Mouse (Mus musculus) right cerebral cortex, postnatal 25 days (tissue): ENCODE measurements around the gene Hoxc6.

Experiments
- DNase-seq: peaks from one replicate; pipeline ENCODE4 v3.0.0; 2022

The Hoxc6 gene

GRCm38 (mm10) chr15:103014166-103015008 lies 16.3 kb downstream of the Hoxc6 start:
- no peak for DNase-seq

GRCm38 (mm10) chr15:103015009-103015399 lies 16.9 kb downstream of the Hoxc6 start:
- no peak for DNase-seq

- DNase-seq = no peak
Observed at GRCm38 (mm10) chr15:103015406-103016166, 17.5 kb downstream of the Hoxc6 start.

DNA sequence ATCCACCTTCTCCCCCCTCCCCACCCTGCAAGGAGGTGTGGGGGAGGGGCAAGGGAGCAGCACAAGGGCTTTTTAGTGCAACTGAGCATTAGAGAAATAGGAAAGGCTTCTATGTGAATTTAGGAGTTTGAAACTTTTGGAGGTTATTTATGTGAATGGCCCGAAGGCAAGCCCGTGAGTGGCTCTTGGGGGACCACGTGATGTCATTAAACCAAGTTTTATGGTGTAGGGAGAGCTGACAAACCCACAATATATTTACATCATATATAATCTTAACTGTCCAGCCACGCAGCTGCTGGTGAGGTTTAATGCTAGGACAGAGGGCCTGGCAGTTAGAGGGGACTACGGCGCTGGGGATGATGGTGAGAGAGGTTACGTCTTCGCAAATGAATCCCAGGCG lies 20.6 kb downstream of the Hoxc6 start, which contains the start of gene Hoxc4:
Gene Hoxc4 (plus strand): TSS at position 299 of the 400 bp plus-strand sequence.
- DNase-seq = no peak

GRCm38 (mm10) chr15:103020899-103021418 lies 22.9 kb downstream of the Hoxc6 start:
- DNase-seq = no peak

- no peak for DNase-seq
Observed at GRCm38 (mm10) chr15:103021544-103021943, 23.5 kb downstream of the Hoxc6 start.

- DNase-seq = no peak
Observed at GRCm38 (mm10) chr15:103024131-103024530, 26.1 kb downstream of the Hoxc6 start.

DNA sequence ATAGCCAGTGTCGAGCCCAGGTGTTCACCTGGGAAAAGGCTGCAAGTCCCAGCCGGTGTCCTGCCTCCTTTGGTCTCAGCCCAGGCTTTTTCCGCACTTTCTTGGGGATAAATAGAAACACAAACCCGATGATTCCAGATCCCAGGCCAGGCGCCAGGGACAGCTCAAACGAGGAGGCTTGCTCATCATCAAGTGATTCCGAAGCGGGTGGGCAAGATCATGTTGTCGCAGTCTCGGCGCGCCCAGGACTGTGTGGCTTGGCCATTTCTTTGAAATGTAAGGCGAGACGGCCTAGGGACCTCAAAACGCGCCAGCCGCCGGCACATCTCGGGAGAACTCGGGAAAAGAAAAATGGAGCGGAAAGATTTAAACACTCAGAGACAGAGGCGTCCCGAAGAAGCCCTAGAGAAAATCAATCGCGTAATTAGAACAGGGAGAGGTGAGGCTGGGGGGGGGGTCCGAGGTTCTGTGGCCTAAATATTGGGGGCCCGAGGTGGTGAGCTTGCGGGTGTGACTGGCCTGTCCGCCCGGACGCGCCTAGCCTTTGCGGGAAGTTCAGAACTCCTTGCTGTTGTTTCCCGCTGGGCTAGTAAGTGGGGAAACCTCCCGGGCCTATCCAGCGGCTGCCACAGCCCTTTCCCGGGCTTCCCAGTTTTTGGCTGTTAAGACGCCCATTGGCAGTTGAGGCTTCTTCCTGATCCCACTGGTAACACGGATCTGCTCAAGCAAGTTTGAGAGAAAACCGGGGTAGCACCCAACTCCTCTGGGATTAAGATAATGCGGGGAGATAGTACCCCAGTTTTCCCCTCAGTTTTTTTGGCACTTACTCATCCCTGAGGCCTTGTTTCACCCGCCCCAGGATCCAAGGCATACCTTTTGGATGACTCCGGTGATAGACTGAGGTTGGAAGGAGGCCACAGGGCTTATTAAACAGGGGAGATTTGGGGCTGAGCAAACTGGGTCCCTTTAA lies 29.5 kb downstream of the Hoxc6 start:
- DNase-seq = no peak

DNA sequence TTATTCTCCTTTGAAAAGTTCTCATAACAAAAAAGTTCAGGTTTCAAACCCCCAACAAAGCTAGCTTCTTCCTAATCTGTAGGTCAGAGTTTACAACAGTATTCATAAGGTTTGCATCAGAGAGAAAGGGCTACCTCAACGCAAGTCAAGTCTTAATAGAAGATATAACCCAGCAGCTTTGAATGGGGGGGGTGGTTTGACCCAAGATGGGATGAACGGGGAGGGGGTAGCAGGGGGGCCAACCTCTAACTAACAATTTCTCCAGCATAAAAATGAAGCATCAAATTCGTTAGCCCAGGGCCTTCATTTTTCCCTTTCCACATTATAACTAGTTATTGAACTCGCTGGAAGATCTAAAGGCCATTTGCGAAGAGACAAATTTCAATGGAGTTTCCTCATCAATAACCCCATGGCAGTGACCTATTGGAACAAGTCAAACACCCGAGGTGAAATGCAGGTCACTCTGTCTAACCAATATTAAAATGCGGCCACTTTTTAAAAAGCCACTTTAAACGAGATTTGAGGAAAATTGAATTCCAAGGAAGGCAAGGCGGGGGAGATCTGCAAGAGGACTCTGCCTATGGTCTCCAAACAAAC lies 31.0 kb downstream of the Hoxc6 start:
- no peak for DNase-seq

- DNase-seq = no peak
Observed at GRCm38 (mm10) chr15:103030142-103030541, 32.1 kb downstream of the Hoxc6 start.

GRCm38 (mm10) chr15:103032167-103032566 lies 34.1 kb downstream of the Hoxc6 start:
- DNase-seq = no peak

GRCm38 (mm10) chr15:103032646-103033575 lies 34.9 kb downstream of the Hoxc6 start:
- DNase-seq = no peak

- no peak for DNase-seq
Observed at GRCm38 (mm10) chr15:103034043-103034806, 36.2 kb downstream of the Hoxc6 start.

GRCm38 (mm10) chr15:103034807-103035547 lies 36.9 kb downstream of the Hoxc6 start:
- DNase-seq = no peak

DNA sequence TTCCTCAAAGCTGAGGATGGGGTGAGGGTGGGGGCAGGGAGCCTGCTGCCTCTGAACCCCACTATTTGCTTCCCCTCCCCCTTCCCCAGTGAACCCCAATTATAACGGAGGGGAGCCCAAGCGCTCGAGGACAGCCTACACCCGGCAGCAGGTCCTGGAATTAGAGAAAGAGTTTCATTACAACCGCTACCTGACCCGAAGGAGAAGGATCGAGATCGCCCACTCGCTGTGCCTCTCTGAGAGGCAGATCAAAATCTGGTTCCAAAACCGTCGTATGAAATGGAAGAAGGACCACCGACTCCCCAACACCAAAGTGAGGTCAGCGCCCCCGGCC lies 37.5 kb downstream of the Hoxc6 start:
- DNase-seq = no peak

- no peak for DNase-seq
Observed at GRCm38 (mm10) chr15:103037579-103037978, 39.5 kb downstream of the Hoxc6 start.

DNA sequence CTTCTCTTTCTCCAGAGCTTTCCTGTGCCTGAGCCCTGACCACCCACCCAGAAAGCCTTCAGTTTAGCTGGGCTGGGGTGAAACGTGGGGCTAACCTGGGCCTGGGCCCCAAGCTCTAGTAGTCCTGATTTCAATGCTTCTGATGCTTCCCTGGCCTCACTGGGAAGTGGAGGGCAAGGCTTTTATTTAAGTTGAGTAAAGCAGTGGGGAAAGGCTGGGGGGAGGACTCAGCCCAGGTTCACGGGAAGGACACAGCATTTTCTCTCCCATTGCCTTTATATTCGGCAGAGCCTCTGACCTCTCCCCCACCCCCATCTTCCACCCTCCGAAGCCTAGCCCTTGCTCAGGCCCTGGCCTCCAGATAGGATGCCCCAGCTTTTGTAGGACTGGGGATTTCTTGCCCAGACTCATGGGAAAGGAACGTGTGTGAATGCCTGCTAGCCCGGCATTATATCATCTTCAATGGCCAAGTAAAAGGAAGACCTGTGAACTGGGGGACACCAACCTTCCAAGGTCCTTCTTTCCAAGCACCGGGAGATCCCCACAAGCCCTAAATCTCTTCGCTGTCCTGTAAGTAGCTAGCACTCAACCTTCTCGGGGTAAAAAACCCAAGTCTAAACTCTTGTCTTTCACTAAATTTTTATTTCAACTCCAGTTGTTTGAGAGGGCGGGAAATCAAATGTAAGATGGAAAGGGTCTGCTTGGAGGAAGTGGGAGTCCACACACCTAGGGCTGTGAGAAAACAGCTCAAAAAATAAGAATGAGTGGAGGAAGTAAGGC lies 40.8 kb downstream of the Hoxc6 start:
- no peak for DNase-seq

DNA sequence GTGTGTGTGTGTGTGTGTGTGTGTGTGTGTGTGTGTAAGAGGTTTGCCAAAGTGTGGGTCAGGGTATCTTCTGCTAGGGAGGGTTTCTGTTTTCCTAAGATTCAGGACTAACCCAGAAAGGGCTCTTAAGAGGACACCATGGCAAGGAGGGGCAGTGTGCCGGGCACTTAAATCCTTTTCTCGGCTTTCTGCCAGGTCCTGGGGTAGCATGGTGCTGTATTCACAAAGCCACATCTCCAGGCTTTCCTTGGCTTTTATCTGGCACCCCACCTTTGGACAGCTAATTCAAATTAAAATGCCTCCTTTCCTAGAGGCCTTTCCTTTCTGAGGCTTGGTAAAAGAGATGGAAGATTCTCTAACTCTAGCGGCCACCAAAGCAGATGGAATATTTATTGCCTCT lies 41.6 kb downstream of the Hoxc6 start:
- DNase-seq = no peak

GRCm38 (mm10) chr15:103040601-103041000 lies 42.5 kb downstream of the Hoxc6 start:
- DNase-seq = no peak
